Mouse (Mus musculus): Measurements from ENCODE around the gene Znhit3.
"Not testable (repeated sequence)": the region's sequence is repeated elsewhere in the genome, so short reads cannot be mapped to it uniquely, and the experiment has no call there.

Gene Znhit3

GRCm38 (mm10) chr11:84876020-84876419, 40.1 kb downstream of the Znhit3 start:
- DNase-seq (ENCODE audit: low spot score) = not testable (repeated sequence)

- DNase-seq (ENCODE audit: low spot score) = no peak
Measured at GRCm38 (mm10) chr11:84873042-84873833, 42.9 kb downstream of the Znhit3 start.

- no peak for DNase-seq (ENCODE audit: low spot score)
Measured at GRCm38 (mm10) chr11:84871548-84872069, 44.6 kb downstream of the Znhit3 start.

GRCm38 (mm10) chr11:84871046-84871445, 45.1 kb downstream of the Znhit3 start:
- DNase-seq (ENCODE audit: low spot score) = no peak

- peak; percentile 95 for DNase-seq (ENCODE audit: low spot score)
Measured at GRCm38 (mm10) chr11:84870337-84871043, 45.7 kb downstream of the Znhit3 start, which contains the start of gene Ggnbp2. TSS of gene Ggnbp2 (minus strand) at chr11:84870817.

- peak; percentile 94 for DNase-seq (ENCODE audit: low spot score)
Measured at GRCm38 (mm10) chr11:84869537-84870232, 46.5 kb downstream of the Znhit3 start.

- DNase-seq (ENCODE audit: low spot score) = no peak
Measured at GRCm38 (mm10) chr11:84868786-84869259, 47.3 kb downstream of the Znhit3 start.

GRCm38 (mm10) chr11:84867586-84867985, 48.6 kb downstream of the Znhit3 start:
- DNase-seq (ENCODE audit: low spot score) = no peak

GRCm38 (mm10) chr11:84865268-84865667, 50.9 kb downstream of the Znhit3 start:
- no peak for DNase-seq (ENCODE audit: low spot score)

All from lung, postnatal 25 days (tissue).